Mouse (Mus musculus): ENCODE results near the gene Mt4. TPM values are rescaled to one million over a fixed set of nuclear protein-coding genes. Genes with fewer than 3 reads are reported as not detected.
"Not testable (repeated sequence)": the region's sequence is repeated elsewhere in the genome, so short reads cannot be mapped to it uniquely, and the experiment has no call there.

Gene Mt4
- polyA plus RNA-seq, 1 experiment: not detected

DNA sequence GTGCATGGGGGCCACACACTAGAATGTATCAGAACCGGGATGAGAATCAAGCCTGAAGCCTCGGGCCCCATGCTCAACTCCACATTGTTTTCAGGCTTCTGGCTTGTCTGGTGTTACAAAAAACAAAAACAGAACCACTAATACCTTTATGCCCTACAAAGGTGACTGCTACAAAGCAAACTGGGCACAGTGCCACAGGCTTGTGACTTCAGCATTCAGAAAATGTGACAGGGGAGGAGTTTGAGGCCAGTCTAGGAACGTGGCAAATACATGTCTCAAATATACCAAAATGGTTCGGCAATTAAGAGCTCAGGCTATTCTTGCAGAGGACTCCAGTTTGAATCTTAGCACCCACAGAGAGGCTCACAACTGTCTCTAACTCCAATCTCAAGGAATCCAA lies 19.1 kb downstream of the Mt4 start:
- Histone ChIP-seq H3K4me3 (ENCODE audit: insufficient read depth, low read depth, low read length) (no peak overlapping the region), H3K27ac (replicated peaks; ENCODE audit: low read depth, low read length) (no peak overlapping the region)

DNA sequence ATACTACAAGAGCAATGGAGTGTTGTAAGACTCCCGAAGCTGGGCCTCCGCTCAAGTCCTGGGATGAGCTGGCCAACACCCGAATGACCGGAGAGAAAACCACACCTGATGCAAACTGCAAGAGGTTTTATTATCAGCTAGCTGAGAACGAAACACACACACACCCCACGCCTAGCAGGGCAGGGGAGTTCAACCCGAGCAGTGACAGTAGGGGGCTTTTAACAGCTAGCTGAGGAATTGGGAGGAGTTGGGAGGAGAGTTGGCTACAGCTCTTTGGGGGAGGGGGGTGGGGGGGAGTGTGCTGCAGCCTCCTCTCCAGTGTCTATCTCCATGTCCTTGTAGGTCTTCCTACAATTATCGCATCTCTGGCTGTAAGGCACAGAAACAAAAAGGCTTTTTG lies 28.8 kb downstream of the Mt4 start:
- H3K4me1 ChIP-seq (ENCODE audit: control insufficient read depth, insufficient read depth, insufficient read length, low read length); H3K27ac ChIP-seq (replicated peaks; ENCODE audit: low read depth, low read length); H3K4me3 ChIP-seq (ENCODE audit: insufficient read depth, low read depth, low read length): not testable (repeated sequence)

More for the DNA sequence above, 19.1 kb downstream of the Mt4 start:
- H3K4me1 ChIP-seq (ENCODE audit: control insufficient read depth, insufficient read depth, insufficient read length, low read length): no peaks in the 10 kb centered on the region

DNA sequence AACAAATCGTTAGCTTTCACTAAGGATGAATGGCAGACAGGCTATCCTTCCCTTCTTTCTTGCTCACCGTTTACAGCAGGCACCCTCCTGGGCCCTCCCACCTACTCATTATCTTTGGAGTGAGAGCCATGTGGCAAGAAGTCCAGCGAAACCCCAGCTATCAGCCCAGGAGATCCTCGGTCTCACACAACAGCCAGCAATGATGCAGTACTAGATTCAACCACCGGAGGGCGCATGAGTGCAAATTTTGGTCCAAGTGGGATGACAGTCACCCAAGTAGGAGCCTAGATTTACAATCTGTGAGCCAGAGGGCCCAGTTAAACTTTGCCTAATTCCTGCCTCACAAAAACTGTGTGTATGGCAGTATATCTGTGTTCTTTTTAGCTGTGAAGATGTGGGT lies 30.2 kb downstream of the Mt4 start:
- Histone ChIP-seq H3K4me3 (ENCODE audit: insufficient read depth, low read depth, low read length) (no peak overlapping the region), H3K27ac (replicated peaks; ENCODE audit: low read depth, low read length) (no peak overlapping the region), H3K4me1 (ENCODE audit: control insufficient read depth, insufficient read depth, insufficient read length, low read length) (peaks cover 3% of the 10 kb centered on the region; the same call in 1 of the 2 replicates)

DNA sequence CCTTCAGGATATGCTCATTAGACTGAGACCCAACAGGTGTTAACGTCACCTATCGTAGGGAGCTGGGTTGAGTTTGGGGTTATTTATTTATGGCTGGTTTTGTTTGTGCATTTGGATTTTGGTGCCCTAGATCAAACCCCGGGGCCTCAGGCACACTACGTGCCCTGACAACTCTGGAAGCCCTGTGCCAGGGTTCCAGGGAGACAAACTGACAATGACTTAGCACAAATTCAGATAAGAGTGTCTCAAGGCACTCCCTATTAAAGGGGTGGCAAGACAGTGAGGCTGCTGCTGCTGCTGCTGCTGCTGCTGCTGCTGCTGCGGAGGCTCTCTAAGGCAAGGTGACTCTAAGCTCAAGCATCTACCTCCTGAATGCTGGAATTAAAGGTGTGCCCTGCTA lies 32.5 kb downstream of the Mt4 start:
- Histone ChIP-seq H3K4me3 (ENCODE audit: insufficient read depth, low read depth, low read length) (no peak overlapping the region), H3K27ac (replicated peaks; ENCODE audit: low read depth, low read length) (no peak overlapping the region), H3K4me1 (ENCODE audit: control insufficient read depth, insufficient read depth, insufficient read length, low read length) (peaks cover 3% of the 10 kb centered on the region; the same call in 1 of the 2 replicates)

DNA sequence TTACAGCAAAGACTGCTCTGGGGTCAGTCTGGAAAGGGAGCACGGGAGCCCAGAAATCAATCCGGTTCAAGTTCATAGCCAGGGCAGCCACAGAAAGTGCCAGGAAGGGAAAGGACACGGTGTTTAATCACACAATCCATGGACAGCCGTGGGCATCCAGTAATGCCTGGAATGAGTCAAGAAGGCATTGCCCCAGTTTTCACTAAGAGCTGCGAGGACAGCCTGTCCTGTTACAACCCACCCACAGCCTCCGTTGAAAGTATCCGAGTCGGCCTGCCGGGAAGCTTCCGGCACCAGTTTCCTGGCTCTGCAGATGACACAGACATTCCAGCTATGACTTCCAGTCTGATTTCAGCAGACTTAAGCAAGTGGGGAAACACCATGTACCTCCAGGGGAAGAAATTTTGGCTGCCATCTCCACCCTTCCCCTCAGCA lies 34.3 kb downstream of the Mt4 start:
- H3K4me3 ChIP-seq (ENCODE audit: insufficient read depth, low read depth, low read length): peak overlapping the region; percentile 48
- peak overlapping the region; percentile 16 for H3K27ac ChIP-seq (replicated peaks; ENCODE audit: low read depth, low read length)
- peaks cover 3% of the 10 kb centered on the region; the same call in 1 of the 2 replicates for H3K4me1 ChIP-seq (ENCODE audit: control insufficient read depth, insufficient read depth, insufficient read length, low read length)

DNA sequence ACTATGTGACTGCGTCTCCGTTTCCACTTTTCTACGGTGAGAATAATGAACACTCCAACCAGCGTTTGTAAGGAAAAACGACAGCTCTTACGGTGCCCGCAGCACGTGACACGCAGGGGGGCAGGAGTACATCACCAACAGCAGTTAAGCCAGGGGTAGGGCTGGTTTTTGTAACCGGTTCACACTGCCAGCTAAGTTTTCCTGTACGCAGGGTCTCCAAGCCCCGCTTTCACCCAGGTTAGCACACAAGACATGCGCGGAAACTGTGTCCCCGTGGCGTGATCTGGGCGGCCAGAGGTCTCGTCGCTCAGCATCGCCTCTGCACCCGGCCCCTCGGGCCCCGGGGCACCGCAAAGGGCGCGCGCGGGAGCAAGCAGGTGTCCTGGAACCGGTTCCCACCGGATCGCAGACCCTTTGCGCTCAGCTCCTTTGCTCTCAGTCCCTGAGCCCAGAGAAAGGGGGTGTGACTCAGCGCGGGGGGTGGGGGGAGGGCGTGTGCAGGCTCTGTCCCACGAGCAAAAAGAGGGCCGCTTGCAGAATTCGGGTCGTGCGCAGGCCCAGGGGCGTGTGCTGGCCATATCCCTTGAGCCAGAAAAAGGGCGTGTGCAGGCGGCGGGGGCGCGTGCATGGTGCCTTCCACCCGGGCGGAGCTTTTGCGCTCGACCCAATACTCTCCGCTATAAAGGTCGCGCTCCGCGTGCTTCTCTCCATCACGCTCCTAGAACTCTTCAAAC lies 35.2 kb downstream of the Mt4 start, which contains the start of gene Mt2:
TSS of gene Mt2 (plus strand) at position 590 of the 734 bp plus-strand sequence.
- H3K27ac ChIP-seq (replicated peaks; ENCODE audit: low read depth, low read length): no peak within 1 kb of the TSS
- peak within 1 kb of the TSS; percentile 48 for H3K4me3 ChIP-seq (ENCODE audit: insufficient read depth, low read depth, low read length)
- H3K4me1 ChIP-seq (ENCODE audit: control insufficient read depth, insufficient read depth, insufficient read length, low read length): peaks cover 3% of the 10 kb centered on the region; the same call in 1 of the 2 replicates

DNA sequence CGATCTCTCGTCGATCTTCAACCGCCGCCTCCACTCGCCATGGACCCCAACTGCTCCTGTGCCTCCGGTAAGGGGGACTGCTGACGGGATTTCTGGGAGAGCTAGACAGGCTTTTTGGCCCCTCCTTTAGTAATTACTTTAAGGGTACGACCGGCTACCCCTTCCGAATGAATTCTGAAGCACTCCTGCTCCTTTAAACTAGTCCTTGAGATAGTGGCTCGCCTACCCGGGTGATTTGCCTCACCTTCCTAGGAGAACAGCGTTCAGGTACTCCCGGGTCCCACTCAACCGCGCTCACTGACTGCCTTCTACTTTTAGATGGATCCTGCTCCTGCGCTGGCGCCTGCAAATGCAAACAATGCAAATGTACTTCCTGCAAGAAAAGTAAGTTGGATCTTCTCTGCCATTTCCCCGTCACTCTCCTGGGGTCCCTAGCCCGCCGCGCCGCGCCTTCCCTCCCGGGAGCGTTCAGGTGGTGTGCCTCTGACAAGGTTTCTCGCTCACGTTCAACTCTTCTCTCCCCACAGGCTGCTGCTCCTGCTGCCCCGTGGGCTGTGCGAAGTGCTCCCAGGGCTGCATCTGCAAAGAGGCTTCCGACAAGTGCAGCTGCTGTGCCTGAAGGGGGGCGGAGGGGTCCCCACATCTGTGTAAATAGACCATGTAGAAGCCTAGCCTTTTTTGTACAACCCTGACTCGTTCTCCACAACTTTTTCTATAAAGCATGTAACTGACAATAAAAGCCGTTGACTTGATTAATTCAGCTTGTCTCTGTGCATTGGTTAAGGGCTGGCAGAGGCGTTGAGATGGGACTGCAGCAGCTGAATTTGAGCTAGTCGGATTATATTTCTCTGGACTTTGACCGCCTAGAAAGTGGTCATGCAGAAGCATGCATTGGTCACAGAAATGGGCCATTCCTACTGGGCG lies 36.1 kb downstream of the Mt4 start:
- H3K27ac ChIP-seq (replicated peaks; ENCODE audit: low read depth, low read length): no peak overlapping the region
- H3K4me1 ChIP-seq (ENCODE audit: control insufficient read depth, insufficient read depth, insufficient read length, low read length): peaks cover 3% of the 10 kb centered on the region; the same call in 1 of the 2 replicates
- peak overlapping the region; percentile 48 for H3K4me3 ChIP-seq (ENCODE audit: insufficient read depth, low read depth, low read length)

DNA sequence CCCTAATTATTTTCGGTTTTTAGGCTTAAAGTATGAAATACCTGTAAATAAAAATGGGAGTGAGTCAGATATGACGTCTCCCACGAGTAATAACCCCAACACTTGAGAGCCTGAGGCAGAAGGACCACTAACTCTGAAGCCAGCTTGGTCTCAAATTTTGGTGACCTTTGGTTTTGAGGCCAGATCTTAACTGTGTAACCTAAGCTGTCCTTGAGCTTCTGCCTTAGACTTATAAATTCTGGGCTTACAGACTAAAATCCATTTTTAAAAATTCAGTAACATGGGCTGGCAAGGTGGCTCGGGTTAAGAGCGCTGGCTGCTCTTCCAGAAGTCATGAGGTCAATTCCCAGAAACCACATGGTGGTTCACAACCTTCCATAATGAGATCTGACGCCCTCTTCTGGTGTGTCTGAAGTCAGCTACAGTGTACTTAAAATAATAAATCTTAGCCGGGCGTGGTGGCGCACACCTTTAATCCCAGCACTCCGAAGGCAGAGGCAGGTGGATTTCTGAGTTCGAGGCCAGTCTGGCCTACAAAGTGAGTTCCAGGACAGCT lies 36.9 kb downstream of the Mt4 start:
- Histone ChIP-seq H3K27ac (replicated peaks; ENCODE audit: low read depth, low read length) (no peak overlapping the region), H3K4me3 (ENCODE audit: insufficient read depth, low read depth, low read length) (no peak overlapping the region), H3K4me1 (ENCODE audit: control insufficient read depth, insufficient read depth, insufficient read length, low read length) (peaks cover 3% of the 10 kb centered on the region; the same call in 1 of the 2 replicates)

DNA sequence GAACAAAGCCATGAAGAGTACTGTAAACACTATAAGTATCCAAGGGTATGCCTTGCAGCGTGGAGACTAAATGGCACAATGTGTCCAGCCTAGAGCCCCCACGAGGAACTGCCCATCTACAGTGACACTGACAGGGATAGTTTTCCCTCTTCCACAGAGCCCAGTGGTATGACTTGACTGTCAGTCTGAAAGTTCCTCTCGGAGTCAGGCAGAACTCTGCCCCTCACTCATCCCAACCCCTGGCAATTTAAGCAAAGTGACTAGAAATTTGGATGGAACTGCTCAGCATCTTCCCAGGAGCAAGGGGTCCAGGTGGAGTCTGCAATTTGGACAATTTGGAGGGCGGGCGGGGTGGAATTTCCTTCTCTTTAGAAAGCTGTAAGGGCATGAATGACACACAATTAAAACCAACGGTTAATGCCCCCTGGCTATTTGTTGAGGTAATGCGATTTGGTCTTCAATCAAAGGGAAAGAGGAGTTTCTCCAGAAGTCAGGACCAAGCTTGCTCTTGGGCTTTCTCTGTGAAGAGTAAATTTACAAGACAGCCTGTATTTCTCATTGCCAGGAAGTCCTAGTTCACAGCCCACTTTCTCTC lies 37.7 kb downstream of the Mt4 start:
- Histone ChIP-seq H3K27ac (replicated peaks; ENCODE audit: low read depth, low read length) (no peak overlapping the region), H3K4me1 (ENCODE audit: control insufficient read depth, insufficient read depth, insufficient read length, low read length) (peaks cover 3% of the 10 kb centered on the region; the same call in 1 of the 2 replicates), H3K4me3 (ENCODE audit: insufficient read depth, low read depth, low read length) (no peak overlapping the region)

DNA sequence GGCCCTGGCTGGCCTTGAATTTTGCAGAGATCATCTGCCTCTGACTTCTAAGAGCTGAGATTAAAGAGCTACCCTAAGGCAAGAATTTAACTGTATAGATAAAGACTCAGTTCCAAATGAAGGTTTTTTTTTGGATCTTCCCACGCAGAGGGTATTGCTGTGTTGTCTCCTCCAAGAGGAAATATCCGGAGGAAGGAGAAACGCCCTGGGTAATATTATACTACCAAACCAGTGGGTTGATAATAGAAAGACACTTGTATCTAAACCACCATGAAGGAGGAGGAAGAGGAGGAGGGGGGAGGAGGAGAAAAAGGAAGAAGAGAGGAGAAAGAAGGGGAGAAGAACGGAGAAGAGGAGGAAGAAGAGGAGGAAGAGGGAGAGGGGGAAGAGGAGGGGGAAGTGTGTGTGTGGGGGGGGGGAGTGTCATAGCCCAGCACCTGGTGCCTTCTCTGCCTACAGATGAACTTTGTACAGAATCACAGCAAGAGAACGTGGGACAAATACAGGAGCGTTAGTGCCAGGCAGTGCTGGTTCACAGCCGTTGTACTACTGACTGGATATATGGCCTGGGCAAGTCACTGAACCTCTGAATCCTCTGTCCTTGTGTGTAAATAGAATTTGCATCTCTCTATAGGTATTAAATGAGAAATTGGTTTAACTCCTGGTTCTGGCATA lies 40.9 kb downstream of the Mt4 start:
- H3K27ac ChIP-seq (replicated peaks; ENCODE audit: low read depth, low read length): no peak overlapping the region
- no peak overlapping the region for H3K4me3 ChIP-seq (ENCODE audit: insufficient read depth, low read depth, low read length)

DNA sequence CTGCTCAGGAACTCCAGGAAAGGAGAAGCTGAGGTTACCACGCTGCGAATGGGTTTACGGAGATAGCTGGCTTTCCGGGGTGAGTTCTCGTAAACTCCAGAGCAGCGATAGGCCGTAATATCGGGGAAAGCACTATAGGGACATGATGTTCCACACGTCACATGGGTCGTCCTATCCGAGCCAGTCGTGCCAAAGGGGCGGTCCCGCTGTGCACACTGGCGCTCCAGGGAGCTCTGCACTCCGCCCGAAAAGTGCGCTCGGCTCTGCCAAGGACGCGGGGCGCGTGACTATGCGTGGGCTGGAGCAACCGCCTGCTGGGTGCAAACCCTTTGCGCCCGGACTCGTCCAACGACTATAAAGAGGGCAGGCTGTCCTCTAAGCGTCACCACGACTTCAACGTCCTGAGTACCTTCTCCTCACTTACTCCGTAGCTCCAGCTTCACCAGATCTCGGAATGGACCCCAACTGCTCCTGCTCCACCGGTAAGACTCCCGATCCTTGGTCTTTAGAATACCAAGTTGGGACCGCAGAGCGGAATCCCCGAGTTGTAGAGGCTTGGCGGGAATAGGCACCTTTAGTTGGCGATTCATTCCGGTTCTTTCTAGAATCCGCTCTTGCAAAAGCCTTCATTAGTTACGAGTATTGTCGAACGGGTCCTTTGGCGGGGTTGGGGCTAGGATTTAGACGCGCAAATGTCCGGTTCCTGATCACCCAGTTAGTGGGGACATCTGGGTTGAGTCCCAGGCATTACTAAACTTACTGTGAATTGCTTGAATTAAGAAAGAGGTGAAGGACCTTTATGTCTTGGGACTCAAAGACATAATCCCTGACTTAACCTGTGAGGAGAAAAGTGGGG lies 42.1 kb downstream of the Mt4 start, which contains the start of gene Mt1:
TSS of gene Mt1 (plus strand) at position 226 of the 856 bp plus-strand sequence.
- Histone ChIP-seq H3K4me1 (ENCODE audit: control insufficient read depth, insufficient read depth, insufficient read length, low read length) (peaks cover 5% of the 10 kb centered on the region; the same call in 1 of the 2 replicates), H3K27ac (replicated peaks; ENCODE audit: low read depth, low read length) (peak within 1 kb of the TSS; percentile 88), H3K4me3 (ENCODE audit: insufficient read depth, low read depth, low read length) (peak within 1 kb of the TSS; percentile 72)

More for the DNA sequence above, 40.9 kb downstream of the Mt4 start:
- H3K4me1 ChIP-seq (ENCODE audit: control insufficient read depth, insufficient read depth, insufficient read length, low read length): peaks cover 5% of the 10 kb centered on the region; the same call in 1 of the 2 replicates

DNA sequence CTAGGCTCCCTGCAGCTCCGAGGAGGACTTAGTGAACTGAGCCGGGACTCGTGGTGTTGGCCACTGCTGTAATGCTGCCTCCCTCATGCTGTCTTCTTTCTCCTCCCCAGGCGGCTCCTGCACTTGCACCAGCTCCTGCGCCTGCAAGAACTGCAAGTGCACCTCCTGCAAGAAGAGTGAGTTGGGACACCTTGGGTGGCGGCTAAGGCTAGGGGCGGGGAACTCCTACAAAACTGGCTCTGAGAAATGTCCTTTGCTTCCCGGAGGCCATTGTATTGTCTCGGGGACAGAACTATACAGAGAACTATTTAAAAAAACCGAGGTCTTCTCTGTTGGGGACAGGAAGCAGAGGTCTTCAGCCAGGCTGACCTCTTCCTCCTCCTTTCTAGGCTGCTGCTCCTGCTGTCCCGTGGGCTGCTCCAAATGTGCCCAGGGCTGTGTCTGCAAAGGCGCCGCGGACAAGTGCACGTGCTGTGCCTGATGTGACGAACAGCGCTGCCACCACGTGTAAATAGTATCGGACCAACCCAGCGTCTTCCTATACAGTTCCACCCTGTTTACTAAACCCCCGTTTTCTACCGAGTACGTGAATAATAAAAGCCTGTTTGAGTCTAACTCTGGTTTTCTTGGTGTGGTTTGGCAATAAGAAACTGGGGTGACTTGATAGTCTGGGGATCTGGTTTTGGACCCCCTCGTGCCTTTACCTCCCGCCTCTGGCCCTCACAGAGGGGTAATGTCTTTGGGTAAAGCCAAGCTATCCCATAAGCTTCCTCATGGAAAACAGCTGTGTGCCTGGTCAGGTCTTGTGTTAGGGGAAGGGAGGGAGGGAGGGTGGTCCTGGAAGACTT lies 42.9 kb downstream of the Mt4 start:
- H3K4me1 ChIP-seq (ENCODE audit: control insufficient read depth, insufficient read depth, insufficient read length, low read length): peaks cover 5% of the 10 kb centered on the region; the same call in 1 of the 2 replicates
- peak overlapping the region; percentile 88 for H3K27ac ChIP-seq (replicated peaks; ENCODE audit: low read depth, low read length)
- H3K4me3 ChIP-seq (ENCODE audit: insufficient read depth, low read depth, low read length): peak overlapping the region; percentile 72

DNA sequence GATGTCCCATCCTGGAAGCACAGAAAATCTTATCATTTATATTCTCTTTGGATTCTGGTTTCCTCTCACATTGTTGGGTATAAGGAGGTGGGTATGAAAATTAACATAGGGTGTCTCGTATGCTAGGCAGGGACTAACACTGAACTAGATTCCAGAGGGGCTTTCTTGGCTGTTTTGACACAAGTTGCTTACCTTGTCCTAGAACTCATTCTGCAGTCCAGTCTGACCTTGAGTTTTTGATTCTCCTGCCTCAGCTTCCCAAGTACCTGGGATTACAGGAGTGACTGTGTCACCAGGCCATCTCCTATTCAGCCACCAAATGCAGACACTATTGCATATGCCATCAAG lies 43.5 kb downstream of the Mt4 start:
- Histone ChIP-seq H3K27ac (replicated peaks; ENCODE audit: low read depth, low read length) (no peak overlapping the region), H3K4me3 (ENCODE audit: insufficient read depth, low read depth, low read length) (peak overlapping the region; percentile 72; the same call in 1 of the 2 replicates), H3K4me1 (ENCODE audit: control insufficient read depth, insufficient read depth, insufficient read length, low read length) (peaks cover 5% of the 10 kb centered on the region; the same call in 1 of the 2 replicates)
